Mouse (Mus musculus) lung, adult 2 months (tissue): Measurements from ENCODE around the gene Nfyb.

Experiments used
- CTCF ChIP-seq: fragments of 200-500 bp; IDR thresholded peaks from 2 replicates; pipeline ENCODE4 v1.5.1; 2011; ENCODE audit warnings: mild to moderate bottlenecking, low read length, control low read depth; ENCODE audit not compliant: insufficient read depth
- POLR2A ChIP-seq: fragments of 200-500 bp; IDR thresholded peaks from 2 replicates; pipeline ENCODE4 v1.6.1; 2011; ENCODE audit warnings: low read depth, mild to moderate bottlenecking, control low read depth, low read length, borderline replicate concordance; ENCODE audit errors: extremely low read depth

DNA sequence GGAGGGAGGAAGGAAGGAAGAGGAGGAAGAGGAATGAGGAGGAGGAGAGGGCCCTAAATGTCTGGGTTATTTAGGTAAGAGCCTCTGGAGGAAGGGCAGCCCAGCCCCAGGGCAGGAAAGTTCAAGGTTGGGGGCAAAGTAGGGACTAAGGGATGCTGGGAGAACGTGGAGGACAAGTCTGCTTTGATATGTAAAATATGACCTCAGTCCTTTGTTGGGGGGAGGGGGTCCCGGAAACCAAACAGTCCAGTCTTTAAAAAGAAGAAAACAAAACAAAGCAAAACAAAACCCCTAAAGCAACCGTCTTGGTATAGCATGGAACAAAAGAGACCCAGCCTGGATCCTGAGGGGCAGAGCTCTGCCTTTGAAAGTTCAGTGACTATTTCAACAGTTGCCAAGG lies 45.4 kb upstream of the Nfyb start:
- TF ChIP-seq CTCF: no peak
- no peak for TF ChIP-seq POLR2A
